Mouse (Mus musculus) megakaryocyte, embryonic 14.5 days (primary cell): ENCODE results near the gene Emc6.

ENCODE experiments used
- FLI1 ChIP-seq: IDR thresholded peaks from 2 replicates; pipeline ENCODE4 v1.6.1; 2012; ENCODE audit warnings: low read length, inconsistent platforms, mixed read lengths
- GATA1 ChIP-seq: IDR thresholded peaks from 3 replicates; pipeline ENCODE4 v1.6.1; 2012; ENCODE audit warnings: mixed read lengths, low read length, inconsistent platforms, borderline replicate concordance

- TF ChIP-seq GATA1 (no peak), FLI1 (no peak)
Observed at GRCm38 (mm10) chr11:73137116-73137515, 39.7 kb downstream of the Emc6 start.
